Mouse (Mus musculus) adrenal gland, adult 18-20 months (tissue): ENCODE results near the gene Hnf4a. TPM values are rescaled to one million over a fixed set of nuclear protein-coding genes. Genes with fewer than 3 reads are reported as not detected.

Source experiments
- DNase-seq, 2 experiments: peaks; one replicate each; pipeline ENCODE4 v3.0.0; 2021 to 2022; ENCODE audit warnings: low spot score in 2 of 2
- total RNA-seq, 2 experiments: library from RNA; stranded (reverse); gene quantifications; 1 replicate in 1 of 2; 2 replicates in 1 of 2; pipeline ENCODE4 v1.2.3; 2021

Hnf4a gene
- total RNA-seq, 2 experiments from 2014 or later, result 0.73 TPM; not detected in 1

DNA sequence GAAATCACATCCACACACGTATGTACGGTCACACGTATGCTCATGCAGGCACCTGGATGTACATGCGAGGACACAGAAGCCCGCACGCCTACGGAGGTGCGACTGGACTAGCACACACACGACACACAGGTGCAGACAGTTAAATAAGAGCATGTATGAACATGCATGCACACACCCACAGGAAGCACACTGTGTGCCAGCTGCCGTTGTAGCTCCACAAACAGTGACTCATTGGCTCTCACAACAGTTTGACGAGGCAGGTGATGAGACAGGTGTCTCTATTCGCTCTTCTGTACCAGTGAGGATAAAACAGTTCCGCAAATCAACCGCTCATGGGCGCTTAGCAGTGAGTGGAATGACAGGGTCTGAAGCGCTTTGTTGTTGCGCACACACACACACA, 16.0 kb upstream of the Hnf4a start:
- no peak for DNase-seq

DNA sequence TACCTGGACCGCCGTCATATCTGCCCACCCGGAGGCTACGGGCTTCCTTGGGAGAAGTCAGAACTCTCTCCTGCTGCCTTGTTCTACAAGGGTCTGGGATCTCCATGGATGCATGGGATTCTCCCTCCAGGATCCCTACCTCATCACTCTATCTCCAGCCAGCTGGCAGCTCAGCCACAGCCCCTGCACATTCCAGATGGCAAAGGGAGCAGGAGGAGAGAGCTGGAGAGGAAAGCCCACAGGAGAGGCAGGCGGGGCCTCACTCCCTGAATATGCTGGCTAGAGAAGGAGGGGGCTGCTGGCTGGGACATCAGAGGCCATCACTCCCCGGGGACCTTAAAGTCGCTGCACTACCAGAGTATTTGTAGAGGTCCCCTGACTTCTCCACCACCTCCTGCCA, 15.3 kb upstream of the Hnf4a start:
- DNase-seq, result no peak

GRCm38 (mm10) chr2:163492018-163492417, 14.6 kb upstream of the Hnf4a start, which contains the start of gene R3hdml:
TSS of gene R3hdml (plus strand) at chr2:163492318.
- DNase-seq, result no peak

DNA sequence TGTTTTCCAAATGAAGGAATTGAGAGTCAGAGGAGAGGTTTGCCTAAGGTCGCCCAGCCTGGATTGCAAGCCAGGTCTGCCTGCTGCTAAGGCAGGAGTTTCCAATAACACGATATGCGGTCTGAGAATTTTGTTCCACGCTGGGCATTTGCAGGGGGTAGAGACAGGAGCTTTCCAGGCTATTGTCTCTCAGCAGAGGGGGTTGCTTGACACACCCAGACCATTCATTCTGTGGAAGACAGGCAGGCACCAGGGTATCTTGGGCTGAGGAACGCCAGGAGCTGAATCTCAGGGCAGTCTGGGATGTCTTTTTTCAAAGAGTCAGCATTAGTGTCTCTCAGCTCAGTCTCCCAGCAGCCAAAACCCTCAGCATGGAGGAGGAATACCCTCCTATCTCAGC, 13.6 kb upstream of the Hnf4a start:
- no peak for DNase-seq

- DNase-seq, result no peak
These were observed 12.6 kb upstream of the Hnf4a start for GRCm38 (mm10) chr2:163493976-163494375.

- no peak for DNase-seq
These were observed 12.2 kb upstream of the Hnf4a start for GRCm38 (mm10) chr2:163494456-163494855.

DNA sequence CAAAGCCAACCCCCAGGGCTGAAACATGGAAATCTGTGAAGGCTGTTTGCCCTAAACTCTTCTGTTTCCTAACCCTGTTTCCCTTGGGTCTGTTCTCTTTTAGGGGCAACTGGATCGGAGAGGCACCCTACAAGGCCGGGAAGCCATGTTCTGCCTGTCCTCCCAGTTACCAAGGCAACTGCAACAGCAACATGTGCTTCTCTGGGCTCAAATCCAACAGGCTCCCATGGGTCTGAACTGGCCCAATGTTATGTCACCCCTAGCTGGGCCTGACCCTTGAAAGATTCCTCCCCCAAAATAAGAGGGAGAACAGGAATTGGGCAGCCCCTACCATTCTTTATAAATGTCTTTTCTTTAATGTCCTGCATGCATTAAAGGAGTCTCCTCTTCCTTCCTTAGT, 4.4 kb upstream of the Hnf4a start:
- no peak for DNase-seq

DNA sequence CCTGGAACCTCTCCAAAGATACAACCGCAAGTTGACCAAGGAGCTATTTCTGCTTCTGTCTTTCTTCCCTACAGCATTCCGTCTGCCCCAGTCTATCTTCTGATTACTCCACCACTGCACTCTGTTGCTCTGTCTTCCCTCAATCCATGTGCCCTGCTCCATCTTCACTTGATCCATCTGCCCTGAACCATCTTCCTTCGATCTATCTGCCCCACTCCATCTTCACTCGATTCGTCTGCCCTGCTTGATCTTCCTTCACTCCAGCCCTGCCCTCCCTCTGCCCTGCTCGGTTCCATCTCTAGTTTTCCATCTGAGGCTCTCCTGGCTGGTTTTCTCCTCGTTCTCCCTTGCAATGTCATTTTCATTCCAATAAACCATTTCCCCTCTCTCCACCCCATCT, 3.4 kb upstream of the Hnf4a start:
- DNase-seq, result no peak

DNA sequence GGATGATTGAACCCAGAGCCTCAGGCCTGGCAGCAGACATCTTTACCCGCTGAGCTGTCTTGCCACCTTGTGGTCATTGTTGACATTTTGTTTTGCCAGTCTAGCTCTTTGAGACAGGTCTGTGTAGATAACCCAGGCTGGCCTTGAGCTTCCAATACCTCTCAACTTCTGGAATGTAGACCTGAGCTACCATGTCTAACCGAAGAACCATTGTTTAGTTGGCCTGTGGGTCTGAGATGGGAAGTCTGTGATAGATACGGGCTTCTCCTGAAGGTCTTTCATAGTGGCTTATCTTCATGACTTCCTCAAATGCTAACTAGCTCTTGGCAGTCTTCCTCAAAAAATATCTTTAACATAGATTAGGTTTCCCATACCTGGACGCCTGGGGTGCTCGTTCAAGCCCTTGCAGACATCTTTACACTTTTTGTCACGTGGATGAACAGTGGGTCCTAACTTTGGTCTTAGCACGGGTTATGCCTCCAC, 19.2 kb downstream of the Hnf4a start:
- DNase-seq, result no peak

GRCm38 (mm10) chr2:163527497-163527896, 20.9 kb downstream of the Hnf4a start:
- no peak for DNase-seq

GRCm38 (mm10) chr2:163530418-163530817, 23.8 kb downstream of the Hnf4a start:
- DNase-seq, result no peak

- peak; percentile 84 to 88 for DNase-seq
These were observed 25.3 kb downstream of the Hnf4a start for GRCm38 (mm10) chr2:163531917-163532316.

DNA sequence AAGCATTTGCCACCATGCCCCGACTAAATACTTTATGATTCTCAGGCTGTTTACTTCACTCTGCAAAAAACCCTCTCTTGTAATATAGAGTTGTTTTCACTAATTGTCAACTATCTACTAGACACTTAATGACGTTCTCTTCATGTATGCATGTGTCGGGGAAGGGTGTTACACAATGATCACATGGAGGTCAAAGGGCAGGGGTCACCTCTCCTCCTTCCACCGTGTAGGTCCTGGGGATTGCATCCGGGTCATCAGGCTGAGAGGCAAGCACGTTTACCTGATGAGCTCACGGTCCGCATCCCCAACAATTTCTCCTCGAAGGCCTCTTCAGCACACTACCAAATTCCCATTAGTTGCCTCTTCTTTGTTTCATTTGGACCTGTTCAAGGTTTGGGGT, 26.6 kb downstream of the Hnf4a start:
- DNase-seq, result no peak

DNA sequence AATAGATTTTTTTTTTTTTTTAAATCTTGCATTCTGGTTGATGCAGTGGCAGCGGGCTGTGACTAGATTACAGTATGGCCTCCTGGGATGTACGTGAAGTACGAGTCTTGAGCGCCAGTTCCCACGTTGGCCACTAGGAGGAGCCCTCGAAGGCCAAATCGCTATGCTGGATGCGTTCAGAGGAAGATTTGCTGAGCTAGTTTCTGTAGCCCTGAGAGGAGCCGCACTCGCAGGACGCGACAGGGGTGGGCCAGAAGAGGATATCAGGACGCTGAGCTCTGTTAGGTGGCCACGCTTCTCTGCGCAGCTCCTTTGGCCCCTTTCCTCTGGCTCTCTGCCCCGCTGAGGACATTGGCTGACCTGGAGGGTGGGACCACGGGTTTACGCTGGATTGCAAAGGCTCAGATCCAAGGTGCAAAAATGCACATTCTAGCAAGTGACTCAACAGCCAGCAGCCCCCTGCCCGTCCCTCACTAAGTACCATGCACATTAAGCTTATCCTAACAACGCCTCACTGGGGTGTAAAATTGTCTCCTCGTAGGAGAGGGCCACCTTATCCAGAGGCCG, 28.4 kb downstream of the Hnf4a start:
- peak; percentile 82 to 89 for DNase-seq

DNA sequence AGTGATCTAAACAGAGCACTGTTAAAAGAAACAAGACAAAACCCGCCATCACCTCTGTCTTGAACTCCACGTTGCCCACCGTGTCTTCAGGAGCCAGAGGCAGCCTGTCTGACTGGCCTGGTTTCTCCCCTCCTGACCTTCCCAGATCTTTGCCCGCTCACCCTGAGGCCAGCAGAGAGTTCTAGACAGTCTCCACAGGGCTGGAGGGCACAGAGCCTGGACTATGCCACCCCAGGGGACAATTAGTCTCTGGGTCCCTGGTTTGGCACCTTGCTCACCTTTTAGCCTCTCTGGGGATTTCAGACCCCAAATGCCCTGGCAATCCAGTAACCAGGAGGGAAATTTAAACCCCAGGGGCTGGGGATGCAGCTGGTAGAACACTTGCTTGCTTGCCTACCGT, 30.8 kb downstream of the Hnf4a start:
- no peak for DNase-seq

- DNase-seq, result no peak
These were observed 31.8 kb downstream of the Hnf4a start for GRCm38 (mm10) chr2:163538410-163538809.

DNA sequence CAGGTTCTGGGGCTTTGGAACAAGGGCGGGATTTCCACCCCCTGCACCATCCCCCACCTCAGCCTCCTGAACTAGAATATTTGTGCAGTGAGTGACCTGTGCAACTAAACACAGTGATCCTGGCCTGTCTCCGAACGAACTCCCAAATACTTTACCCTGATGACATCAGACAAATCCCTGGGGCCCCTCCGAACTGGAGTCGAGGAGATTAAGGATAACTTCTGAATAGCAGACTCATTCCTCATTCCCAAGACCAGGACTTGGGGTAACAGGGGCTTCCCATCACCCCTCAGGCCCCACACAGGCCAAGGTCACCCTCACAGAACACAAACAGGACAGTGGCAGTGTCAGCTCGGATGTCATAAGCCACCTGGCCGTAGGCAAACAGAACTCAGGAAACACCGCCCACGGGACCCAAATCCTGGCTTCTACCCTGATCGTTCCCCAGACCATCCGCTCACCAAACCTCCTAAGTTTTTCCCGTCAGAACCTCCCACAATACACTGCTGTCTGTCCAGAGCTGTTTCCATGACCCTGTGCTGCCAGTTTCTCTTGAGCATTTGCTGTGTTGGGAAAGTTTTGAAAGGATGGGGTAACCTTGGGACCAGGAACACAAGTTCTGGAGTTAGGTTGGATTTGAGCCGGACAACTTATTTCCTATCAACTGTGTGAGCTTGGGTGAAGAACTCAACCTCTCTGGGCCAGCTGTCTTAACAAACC, 32.9 kb downstream of the Hnf4a start:
- no peak for DNase-seq

DNA sequence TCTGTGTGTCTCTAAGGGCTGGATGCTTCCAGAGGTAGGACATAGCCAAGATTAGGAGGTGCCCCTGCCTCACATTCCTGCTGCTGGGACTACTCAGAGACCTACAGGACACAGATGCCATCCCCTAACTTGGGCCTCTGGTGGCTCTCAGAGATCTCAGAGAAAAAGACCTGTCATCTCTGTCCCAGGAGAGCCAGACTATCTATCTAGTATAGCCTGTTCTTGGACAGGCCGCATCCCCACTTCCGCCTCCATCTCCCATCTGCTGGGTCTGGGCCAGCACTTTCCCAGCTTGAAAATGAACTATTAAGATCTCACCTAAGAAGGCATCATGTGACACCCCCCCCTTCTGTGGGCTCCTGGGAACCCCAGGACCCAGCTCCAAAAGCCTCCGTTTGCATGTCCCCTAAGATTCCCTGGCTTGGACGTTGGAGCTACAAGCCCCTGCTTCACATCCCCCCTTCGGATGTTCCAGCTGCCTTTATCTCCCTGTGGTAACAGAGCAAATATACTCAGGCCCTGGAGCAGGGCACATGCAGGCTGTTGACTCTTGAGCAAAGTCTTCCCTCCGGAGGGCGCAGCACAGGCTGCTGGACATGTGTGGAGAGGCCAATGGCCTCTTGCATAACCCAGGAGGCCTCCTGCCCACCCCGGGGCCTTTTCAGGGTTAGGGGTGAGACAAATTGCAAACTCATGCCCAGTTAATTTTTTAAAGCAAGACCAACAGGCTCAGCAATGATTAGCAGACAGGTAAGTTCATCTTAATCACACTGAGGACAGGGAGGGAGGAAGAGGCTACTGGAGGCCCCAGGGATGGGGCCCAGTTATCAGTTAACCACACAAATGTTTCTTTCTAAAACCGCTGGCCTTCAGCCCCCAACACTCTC, 33.9 kb downstream of the Hnf4a start:
- no peak for DNase-seq

GRCm38 (mm10) chr2:163541568-163542182, 35.1 kb downstream of the Hnf4a start:
- DNase-seq, result no peak

- DNase-seq, result no peak
These were observed 36.1 kb downstream of the Hnf4a start for GRCm38 (mm10) chr2:163542674-163543073.

DNA sequence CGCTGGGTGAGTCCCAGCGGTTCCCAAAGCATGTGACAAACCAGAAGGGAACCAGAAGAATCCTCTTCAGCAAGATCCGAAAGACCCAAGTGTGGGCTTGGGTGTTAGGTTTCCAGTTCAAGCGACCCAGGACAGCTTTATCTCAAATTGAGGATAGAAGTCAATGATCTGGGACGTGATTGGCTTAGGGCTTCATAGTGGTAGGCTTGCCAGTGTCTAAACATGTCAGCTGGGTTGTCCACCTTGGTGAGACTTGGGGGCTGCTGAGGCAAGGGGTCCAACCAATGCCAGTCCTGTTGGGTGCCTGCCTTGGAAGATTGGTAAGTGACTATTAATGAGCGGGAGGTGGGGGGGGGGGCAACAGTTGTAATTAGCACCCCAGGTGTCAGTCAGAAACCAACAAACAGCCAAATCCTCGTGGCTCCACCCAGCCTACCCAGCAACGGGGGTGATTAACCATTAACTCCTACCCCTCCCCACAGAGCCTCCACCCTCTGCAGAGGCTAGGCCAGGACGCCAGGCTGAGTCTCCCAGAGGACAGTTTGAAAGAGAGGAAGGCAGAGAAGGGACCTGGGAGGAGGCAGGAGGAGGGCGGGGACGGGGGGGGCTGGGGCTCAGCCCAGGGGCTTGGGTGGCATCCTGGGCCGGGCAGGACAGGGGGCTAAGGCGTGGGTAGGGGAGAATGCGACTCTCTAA, 40.2 kb downstream of the Hnf4a start:
- no peak for DNase-seq
